Mouse (Mus musculus) urinary bladder, adult 18-20 months (tissue): Measurements from ENCODE around the gene Src.
"Not testable (repeated sequence)": the region's sequence is repeated elsewhere in the genome, so short reads cannot be mapped to it uniquely, and the experiment has no call there.

Experiments
- DNase-seq, 2 experiments: peaks; one replicate each; pipeline ENCODE4 v3.0.0; 2022; ENCODE audit warnings: low spot score in 2 of 2, mixed read lengths in 2 of 2

The Src gene

GRCm38 (mm10) chr2:157475437-157476379 is 57.5 kb downstream of the Src start:
- no peak for DNase-seq

- no peak for DNase-seq
Observed at GRCm38 (mm10) chr2:157478651-157479050, 60.4 kb downstream of the Src start.

GRCm38 (mm10) chr2:157479858-157480568 is 61.8 kb downstream of the Src start:
- no peak for DNase-seq

GRCm38 (mm10) chr2:157482729-157483128 is 64.5 kb downstream of the Src start:
- no peak for DNase-seq

GRCm38 (mm10) chr2:157486559-157486958 is 68.3 kb downstream of the Src start:
- not testable (repeated sequence) for DNase-seq

GRCm38 (mm10) chr2:157486981-157487656 is 68.9 kb downstream of the Src start:
- DNase-seq: no peak

- no peak for DNase-seq
Observed at GRCm38 (mm10) chr2:157487733-157488175, 69.5 kb downstream of the Src start.

- DNase-seq: no peak
Observed at GRCm38 (mm10) chr2:157493240-157493639, 75.0 kb downstream of the Src start.

GRCm38 (mm10) chr2:157498529-157498928 is 80.3 kb downstream of the Src start:
- DNase-seq: no peak

- no peak for DNase-seq
Observed at GRCm38 (mm10) chr2:157500364-157500763, 82.1 kb downstream of the Src start.

- DNase-seq: no peak
Observed at GRCm38 (mm10) chr2:157501324-157501723, 83.1 kb downstream of the Src start.

- DNase-seq: no peak
Observed at GRCm38 (mm10) chr2:157506779-157507178, 88.5 kb downstream of the Src start.

GRCm38 (mm10) chr2:157509182-157509581 is 90.9 kb downstream of the Src start:
- DNase-seq: no peak

GRCm38 (mm10) chr2:157510031-157510430 is 91.8 kb downstream of the Src start:
- no peak for DNase-seq

- no peak for DNase-seq
Observed at GRCm38 (mm10) chr2:157512859-157513258, 94.6 kb downstream of the Src start.

GRCm38 (mm10) chr2:157513737-157514208 is 95.5 kb downstream of the Src start:
- no peak for DNase-seq

- DNase-seq: no peak
Observed at GRCm38 (mm10) chr2:157514353-157514752, 96.1 kb downstream of the Src start.

GRCm38 (mm10) chr2:157517526-157517925 is 99.3 kb downstream of the Src start:
- no peak for DNase-seq

- no peak for DNase-seq
Observed at GRCm38 (mm10) chr2:157518451-157518850, 100.2 kb downstream of the Src start.

GRCm38 (mm10) chr2:157519452-157519851 is 101.2 kb downstream of the Src start:
- no peak for DNase-seq

GRCm38 (mm10) chr2:157520496-157520895 is 102.3 kb downstream of the Src start:
- no peak for DNase-seq
